Mouse (Mus musculus): ENCODE results near the gene Col6a6. TPM values are rescaled to one million over a fixed set of nuclear protein-coding genes. Genes with fewer than 3 reads are reported as not detected.
A peak's percentile ranks its signal among the peaks of the same experiment; 100 is the strongest.

Col6a6 gene
- total and polyA plus RNA-seq, 2 experiments from 2014 or later, result 0.23 to 0.49 TPM

GRCm38 (mm10) chr9:105814436-105814835 is 13.5 kb downstream of the Col6a6 start:
- TF ChIP-seq CTCF (IDR thresholded peaks at IDR 0.05), result no peak
- ATAC-seq (ENCODE audit: low FRiP score) (no peak), DNase-seq (ENCODE audit: low spot score) (no peak)
- H3K9me3 ChIP-seq (ENCODE audit: low read length), result no peaks in the 10 kb centered on the region
- no peak overlapping the region for H3K4me2 ChIP-seq (ENCODE audit: low read depth, low read length, poor library complexity, severe bottlenecking)
- no peaks in the 10 kb centered on the region for H3K36me3 ChIP-seq (ENCODE audit: insufficient read depth, low read length)
- 85% methylated on average over 5 of the region's 5 CpGs for WGBS
- no peak overlapping the region for H3K4me3 ChIP-seq (ENCODE audit: low read depth, low read length)
- no peaks in the 10 kb centered on the region for H3K4me1 ChIP-seq (ENCODE audit: insufficient read depth, low read length)
- H3K9ac ChIP-seq (replicated peaks; ENCODE audit: low read length, poor library complexity, severe bottlenecking), result no peak overlapping the region
- no peak overlapping the region for H3K27ac ChIP-seq (ENCODE audit: low read depth, low read length)
- no peaks in the 10 kb centered on the region for H3K27me3 ChIP-seq (ENCODE audit: insufficient read depth, low read length)

- no peak overlapping the region for H3K27ac ChIP-seq (ENCODE audit: low read depth, low read length)
- no peak overlapping the region for H3K4me2 ChIP-seq (ENCODE audit: low read depth, low read length, poor library complexity, severe bottlenecking)
- no peaks in the 10 kb centered on the region for H3K4me1 ChIP-seq (ENCODE audit: insufficient read depth, low read length)
- no peak for ATAC-seq (ENCODE audit: low FRiP score)
- H3K9ac ChIP-seq (replicated peaks; ENCODE audit: low read length, poor library complexity, severe bottlenecking), result no peak overlapping the region
- no peaks in the 10 kb centered on the region for H3K27me3 ChIP-seq (ENCODE audit: insufficient read depth, low read length)
- WGBS, result 55% methylated on average over 7 of the region's 7 CpGs
- no peaks in the 10 kb centered on the region for H3K36me3 ChIP-seq (ENCODE audit: insufficient read depth, low read length)
- TF ChIP-seq CTCF (IDR thresholded peaks at IDR 0.05), result no peak
- H3K9me3 ChIP-seq (ENCODE audit: low read length), result no peaks in the 10 kb centered on the region
- DNase-seq (ENCODE audit: low spot score), result peak; percentile 49
- H3K4me3 ChIP-seq (ENCODE audit: low read depth, low read length), result no peak overlapping the region
Measured at GRCm38 (mm10) chr9:105811458-105811857, 16.5 kb downstream of the Col6a6 start.

- H3K4me1 ChIP-seq (ENCODE audit: insufficient read depth, low read length), result no peaks in the 10 kb centered on the region
- no peak overlapping the region for H3K9ac ChIP-seq (replicated peaks; ENCODE audit: low read length, poor library complexity, severe bottlenecking)
- no peak for ATAC-seq (ENCODE audit: low FRiP score)
- no peak overlapping the region for H3K4me3 ChIP-seq (ENCODE audit: low read depth, low read length)
- 81% methylated on average over 17 of the region's 17 CpGs for WGBS
- no peak overlapping the region for H3K4me2 ChIP-seq (ENCODE audit: low read depth, low read length, poor library complexity, severe bottlenecking)
- H3K27me3 ChIP-seq (ENCODE audit: insufficient read depth, low read length), result no peaks in the 10 kb centered on the region
- no peak for DNase-seq (ENCODE audit: low spot score)
- H3K36me3 ChIP-seq (ENCODE audit: insufficient read depth, low read length), result no peaks in the 10 kb centered on the region
- TF ChIP-seq CTCF (IDR thresholded peaks at IDR 0.05), result no peak
- no peak overlapping the region for H3K27ac ChIP-seq (ENCODE audit: low read depth, low read length)
- H3K9me3 ChIP-seq (ENCODE audit: low read length), result no peaks in the 10 kb centered on the region
Measured at GRCm38 (mm10) chr9:105808920-105809505, 18.9 kb downstream of the Col6a6 start.

GRCm38 (mm10) chr9:105803416-105803815 is 24.5 kb downstream of the Col6a6 start:
- 84% methylated on average over 8 of the region's 8 CpGs for WGBS
- no peak overlapping the region for H3K4me2 ChIP-seq (ENCODE audit: low read depth, low read length, poor library complexity, severe bottlenecking)

GRCm38 (mm10) chr9:105801463-105801862 is 26.5 kb downstream of the Col6a6 start:
- DNase-seq (ENCODE audit: low spot score), result no peak
- H3K9ac ChIP-seq (replicated peaks; ENCODE audit: low read length, poor library complexity, severe bottlenecking), result no peak overlapping the region
- no peaks in the 10 kb centered on the region for H3K27me3 ChIP-seq (ENCODE audit: insufficient read depth, low read length)
- H3K4me1 ChIP-seq (ENCODE audit: insufficient read depth, low read length), result no peaks in the 10 kb centered on the region
- 87% methylated on average over 5 of the region's 5 CpGs for WGBS
- no peak overlapping the region for H3K4me3 ChIP-seq (ENCODE audit: low read depth, low read length)
- H3K27ac ChIP-seq (ENCODE audit: low read depth, low read length), result no peak overlapping the region
- no peak overlapping the region for H3K4me2 ChIP-seq (ENCODE audit: low read depth, low read length, poor library complexity, severe bottlenecking)
- no peaks in the 10 kb centered on the region for H3K9me3 ChIP-seq (ENCODE audit: low read length)
- no peak for ATAC-seq (ENCODE audit: low FRiP score)
- no peak for TF ChIP-seq CTCF (IDR thresholded peaks at IDR 0.05)
- H3K36me3 ChIP-seq (ENCODE audit: insufficient read depth, low read length), result no peaks in the 10 kb centered on the region

More at GRCm38 (mm10) chr9:105803416-105803815, 24.5 kb downstream of the Col6a6 start:
- no peak for TF ChIP-seq CTCF (IDR thresholded peaks at IDR 0.05)
- Histone ChIP-seq H3K27ac (ENCODE audit: low read depth, low read length) (no peak overlapping the region), H3K27me3 (ENCODE audit: insufficient read depth, low read length) (no peaks in the 10 kb centered on the region), H3K9ac (replicated peaks; ENCODE audit: low read length, poor library complexity, severe bottlenecking) (no peak overlapping the region), H3K4me3 (ENCODE audit: low read depth, low read length) (no peak overlapping the region), H3K4me1 (ENCODE audit: insufficient read depth, low read length) (no peaks in the 10 kb centered on the region), H3K36me3 (ENCODE audit: insufficient read depth, low read length) (no peaks in the 10 kb centered on the region), H3K9me3 (ENCODE audit: low read length) (no peaks in the 10 kb centered on the region)
- ATAC-seq (ENCODE audit: low FRiP score) (no peak), DNase-seq (ENCODE audit: low spot score) (no peak)

GRCm38 (mm10) chr9:105800286-105800685 is 27.7 kb downstream of the Col6a6 start:
- ATAC-seq (ENCODE audit: low FRiP score), result no peak
- Histone ChIP-seq H3K4me1 (ENCODE audit: insufficient read depth, low read length) (no peaks in the 10 kb centered on the region), H3K36me3 (ENCODE audit: insufficient read depth, low read length) (no peaks in the 10 kb centered on the region), H3K9me3 (ENCODE audit: low read length) (no peaks in the 10 kb centered on the region), H3K4me2 (ENCODE audit: low read depth, low read length, poor library complexity, severe bottlenecking) (no peak overlapping the region), H3K4me3 (ENCODE audit: low read depth, low read length) (no peak overlapping the region), H3K27ac (ENCODE audit: low read depth, low read length) (no peak overlapping the region), H3K9ac (replicated peaks; ENCODE audit: low read length, poor library complexity, severe bottlenecking) (no peak overlapping the region), H3K27me3 (ENCODE audit: insufficient read depth, low read length) (no peaks in the 10 kb centered on the region)
- TF ChIP-seq CTCF (IDR thresholded peaks at IDR 0.05), result no peak
- WGBS, result 93% methylated on average over 5 of the region's 5 CpGs
- no peak for DNase-seq (ENCODE audit: low spot score)

Measured in midbrain, postnatal 0 days (tissue).